Mouse (Mus musculus) neural tube, embryonic 15.5 days (tissue): Measurements from ENCODE around the gene Inca1. TPM values are rescaled to one million over a fixed set of nuclear protein-coding genes. Genes with fewer than 3 reads are reported as not detected.

ENCODE experiments used
- ATAC-seq: fragments of 200-750 bp; cut with Nextera tagmentation; 2 replicates; pipeline ENCODE4 v1.8.0; 2017; ENCODE audit warnings: mild to moderate bottlenecking, moderate TSS enrichment, moderate library complexity; ENCODE audit not compliant: low FRiP score
- H3K27ac ChIP-seq: fragments of 300-500 bp; sonication (generic); replicated peaks from 2 replicates; pipeline ENCODE4 v1.5.1; 2015; ENCODE audit warnings: mild to moderate bottlenecking, inconsistent platforms
- H3K27me3 ChIP-seq: fragments of 300-500 bp; sonication (generic); replicated peaks from 2 replicates; pipeline ENCODE4 v1.6.1; 2015; ENCODE audit warnings: inconsistent platforms
- H3K36me3 ChIP-seq: fragments of 300-500 bp; sonication (generic); 2 replicates; pipeline ENCODE4 v1.6.1; 2015; ENCODE audit warnings: inconsistent platforms
- H3K4me1 ChIP-seq: fragments of 300-500 bp; sonication (generic); 2 replicates; pipeline ENCODE4 v1.6.1; 2015; ENCODE audit warnings: inconsistent platforms
- H3K4me2 ChIP-seq: fragments of 300-500 bp; sonication (generic); 2 replicates; pipeline ENCODE4 v1.6.1; 2015; ENCODE audit warnings: inconsistent platforms, mild to moderate bottlenecking, moderate library complexity
- H3K4me3 ChIP-seq: fragments of 300-500 bp; sonication (generic); replicated peaks from 2 replicates; pipeline ENCODE4 v1.5.1; 2015; ENCODE audit warnings: mild to moderate bottlenecking, inconsistent platforms
- H3K9ac ChIP-seq: fragments of 300-500 bp; sonication (generic); replicated peaks from 2 replicates; pipeline ENCODE4 v1.6.1; 2015; ENCODE audit warnings: mild to moderate bottlenecking, inconsistent platforms
- H3K9me3 ChIP-seq: fragments of 300-500 bp; sonication (generic); replicated peaks from 2 replicates; pipeline ENCODE4 v1.6.1; 2016; ENCODE audit warnings: inconsistent platforms
- WGBS: fragments of 180-500 bp; shearing (Covaris S2); methylation state at CpG from one replicate; pipeline ENCODE4 v1.1.7; 2015; ENCODE audit warnings: mixed read lengths; 5-methylcytosine and 5-hydroxymethylcytosine counted together
- polyA plus RNA-seq: library from polyadenylated mRNA; unstranded; fragments of >200 nt; fragmentation: Nextera tagmentation; extraction: Ambion mirVana; gene quantifications from 2 replicates; pipeline ENCODE4 v1.2.1, GENCODE M21; 2015

Inca1 gene
- polyA plus RNA-seq, 1 experiment from 2014 or later = 1.4 TPM

DNA sequence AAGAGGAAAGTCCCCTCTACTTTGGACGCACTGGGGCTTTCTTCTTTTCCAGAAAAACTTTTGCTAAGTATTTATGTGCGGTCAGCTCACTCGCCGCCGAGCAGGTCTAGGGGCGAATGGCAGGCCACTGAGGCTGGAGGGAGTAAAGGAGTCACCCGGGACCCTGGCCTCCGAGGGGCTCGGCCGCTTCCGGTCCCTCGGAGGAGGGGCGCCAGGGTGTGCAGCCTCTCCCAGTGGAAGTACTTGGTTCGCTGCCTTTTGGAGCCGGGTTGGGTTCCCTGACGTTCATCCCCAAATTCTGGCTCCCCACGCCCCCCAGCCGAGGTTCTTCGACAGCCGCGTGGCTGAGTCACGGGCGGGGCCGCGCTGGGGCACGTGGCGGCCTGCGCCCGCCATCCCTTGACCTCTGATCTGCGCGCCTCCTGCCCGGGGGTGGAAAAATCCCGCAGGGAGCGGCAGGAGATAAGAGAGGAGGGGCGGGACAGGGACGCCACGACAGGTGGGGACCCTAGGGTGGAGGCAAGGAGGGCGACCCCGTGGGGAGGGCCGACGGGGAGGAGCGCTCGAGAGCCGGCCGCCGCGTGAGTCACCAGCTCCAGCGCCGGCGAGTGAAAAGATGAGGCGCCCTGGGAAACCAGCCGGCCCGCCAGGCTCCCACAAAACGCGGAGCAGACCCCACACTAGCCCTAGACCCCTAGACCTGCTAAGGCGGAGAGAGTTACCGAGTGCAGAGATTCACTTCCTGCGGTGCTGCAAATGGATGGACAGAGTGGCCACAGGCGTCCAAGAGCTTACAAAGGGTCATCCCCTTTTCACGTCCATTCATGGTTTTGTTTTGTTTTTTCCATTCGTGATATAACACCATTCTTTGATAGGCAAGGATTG, 44.1 kb downstream of the Inca1 start:
- Histone ChIP-seq H3K27ac (peak overlapping the region; percentile 95), H3K4me1 (peaks cover 49% of the 10 kb centered on the region), H3K4me2 (peak overlapping the region; percentile 91), H3K27me3 (no peaks in the 10 kb centered on the region), H3K9ac (peak overlapping the region; percentile 86), H3K9me3 (no peaks in the 10 kb centered on the region), H3K36me3 (peaks cover 12% of the 10 kb centered on the region), H3K4me3 (peak overlapping the region; percentile 69)
- under 1% methylated on average over 61 of the region's 61 CpGs for WGBS
- no peak for ATAC-seq

DNA sequence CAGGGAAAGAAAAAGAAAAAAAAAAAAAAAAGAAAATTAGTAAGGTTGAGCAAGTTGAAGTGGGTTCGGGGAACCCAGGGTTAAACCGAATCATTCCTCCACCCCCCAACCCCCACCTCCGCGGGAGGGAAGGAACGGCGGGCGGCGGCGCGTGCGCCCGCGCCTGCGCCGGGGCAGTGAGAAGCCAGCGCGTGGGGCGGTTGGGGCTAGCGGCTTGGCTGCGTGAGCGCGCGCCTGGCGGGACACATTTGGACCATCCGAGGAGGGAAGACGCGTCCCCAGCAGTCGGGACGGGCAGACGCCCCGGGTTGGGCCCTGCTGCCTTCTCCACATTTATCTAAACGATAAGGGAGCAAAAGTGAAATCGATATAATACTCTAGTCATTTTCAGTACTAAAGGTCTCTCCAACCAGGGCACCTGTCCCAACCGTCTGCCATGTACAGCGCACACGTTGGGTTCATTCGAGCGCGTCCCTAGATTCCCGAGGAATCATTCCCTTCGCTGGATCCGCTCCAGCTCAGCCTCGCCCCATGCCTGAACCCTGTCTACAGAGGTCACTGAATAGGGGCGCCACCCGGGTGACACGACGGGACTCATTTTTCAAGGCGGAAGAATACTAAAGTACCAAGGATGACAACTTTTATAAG, 44.9 kb downstream of the Inca1 start:
- peak overlapping the region; percentile 86 for H3K9ac ChIP-seq
- peak overlapping the region; percentile 69 for H3K4me3 ChIP-seq
- H3K36me3 ChIP-seq = peaks cover 20% of the 10 kb centered on the region
- peak; percentile 65 for ATAC-seq
- H3K9me3 ChIP-seq = no peaks in the 10 kb centered on the region
- peak overlapping the region; percentile 91 for H3K4me2 ChIP-seq
- under 1% methylated on average over 48 of the region's 48 CpGs for WGBS
- peak overlapping the region; percentile 95 for H3K27ac ChIP-seq
- H3K27me3 ChIP-seq = no peaks in the 10 kb centered on the region
- peaks cover 54% of the 10 kb centered on the region for H3K4me1 ChIP-seq

DNA sequence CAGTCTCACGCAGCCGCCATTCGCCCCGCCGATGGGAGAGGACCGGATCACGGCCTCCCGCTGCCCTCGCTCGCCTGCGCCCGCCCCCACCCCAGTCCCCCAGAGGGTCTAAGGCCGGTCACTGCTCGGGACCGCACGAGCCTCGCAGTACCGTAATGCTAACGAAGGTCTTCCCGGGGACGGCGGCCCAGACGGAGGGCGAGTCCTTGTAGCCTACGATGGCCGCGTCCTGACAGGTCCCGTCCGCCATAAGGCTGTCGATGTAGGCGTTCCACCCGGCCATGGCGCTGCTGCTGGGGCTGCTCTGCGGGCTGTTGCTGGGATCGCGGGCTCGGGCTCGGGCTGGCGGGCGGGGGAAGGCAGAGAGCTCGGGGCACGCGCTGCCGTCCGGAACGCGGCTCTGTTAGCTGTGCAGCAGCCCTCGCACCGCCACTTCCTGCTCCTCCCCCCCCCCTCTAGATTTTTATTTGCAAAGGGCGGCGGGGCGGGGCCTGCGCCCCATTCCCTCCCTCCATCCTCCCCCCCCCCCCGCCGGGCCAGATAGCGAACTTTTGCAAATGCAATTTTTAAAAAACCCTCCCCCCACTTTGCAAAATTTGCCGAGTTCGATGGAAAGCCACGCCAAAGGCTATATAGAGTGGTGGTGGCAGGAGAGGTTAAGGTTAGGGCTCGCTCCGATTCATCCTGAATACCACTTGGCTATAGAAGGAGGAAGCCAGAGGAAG, 45.6 kb downstream of the Inca1 start, which contains the start of gene Pfn1:
Gene Pfn1, minus strand, starts transcription at position 447 of the 725 bp plus-strand sequence.
- no peaks in the 10 kb centered on the region for H3K27me3 ChIP-seq
- WGBS = under 1% methylated on average over 48 of the region's 61 CpGs
- H3K4me1 ChIP-seq = peaks cover 60% of the 10 kb centered on the region

GRCm38 (mm10) chr11:70653345-70654197, 46.4 kb downstream of the Inca1 start:
- peaks cover 35% of the 10 kb centered on the region for H3K36me3 ChIP-seq
- H3K4me1 ChIP-seq = peaks cover 68% of the 10 kb centered on the region
- peak; percentile 67 for ATAC-seq
- peak overlapping the region; percentile 91 for H3K4me2 ChIP-seq
- H3K4me3 ChIP-seq = peak overlapping the region; percentile 69
- H3K9me3 ChIP-seq = no peaks in the 10 kb centered on the region
- no peaks in the 10 kb centered on the region for H3K27me3 ChIP-seq
- peak overlapping the region; percentile 86 for H3K9ac ChIP-seq
- H3K27ac ChIP-seq = peak overlapping the region; percentile 95
- 1% methylated on average over 56 of the region's 63 CpGs for WGBS

More for the DNA sequence above, 45.6 kb downstream of the Inca1 start, which contains the start of gene Pfn1:
- Histone ChIP-seq H3K9me3 (no peaks in the 10 kb centered on the region), H3K36me3 (peaks cover 27% of the 10 kb centered on the region), H3K27ac (peak within 1 kb of the TSS; percentile 95), H3K9ac (peak within 1 kb of the TSS; percentile 86), H3K4me3 (peak within 1 kb of the TSS; percentile 69), H3K4me2 (peak within 1 kb of the TSS; percentile 91)
- peak; percentile 76 for ATAC-seq

GRCm38 (mm10) chr11:70652884-70653344, 47.0 kb downstream of the Inca1 start:
- H3K9me3 ChIP-seq = no peaks in the 10 kb centered on the region
- peaks cover 35% of the 10 kb centered on the region for H3K36me3 ChIP-seq
- H3K4me2 ChIP-seq = peak overlapping the region; percentile 91
- 64% methylated on average over 6 of the region's 6 CpGs for WGBS
- peak overlapping the region; percentile 86 for H3K9ac ChIP-seq
- peaks cover 74% of the 10 kb centered on the region for H3K4me1 ChIP-seq
- peak overlapping the region; percentile 95 for H3K27ac ChIP-seq
- H3K4me3 ChIP-seq = peak overlapping the region; percentile 69
- no peaks in the 10 kb centered on the region for H3K27me3 ChIP-seq
- ATAC-seq = no peak

DNA sequence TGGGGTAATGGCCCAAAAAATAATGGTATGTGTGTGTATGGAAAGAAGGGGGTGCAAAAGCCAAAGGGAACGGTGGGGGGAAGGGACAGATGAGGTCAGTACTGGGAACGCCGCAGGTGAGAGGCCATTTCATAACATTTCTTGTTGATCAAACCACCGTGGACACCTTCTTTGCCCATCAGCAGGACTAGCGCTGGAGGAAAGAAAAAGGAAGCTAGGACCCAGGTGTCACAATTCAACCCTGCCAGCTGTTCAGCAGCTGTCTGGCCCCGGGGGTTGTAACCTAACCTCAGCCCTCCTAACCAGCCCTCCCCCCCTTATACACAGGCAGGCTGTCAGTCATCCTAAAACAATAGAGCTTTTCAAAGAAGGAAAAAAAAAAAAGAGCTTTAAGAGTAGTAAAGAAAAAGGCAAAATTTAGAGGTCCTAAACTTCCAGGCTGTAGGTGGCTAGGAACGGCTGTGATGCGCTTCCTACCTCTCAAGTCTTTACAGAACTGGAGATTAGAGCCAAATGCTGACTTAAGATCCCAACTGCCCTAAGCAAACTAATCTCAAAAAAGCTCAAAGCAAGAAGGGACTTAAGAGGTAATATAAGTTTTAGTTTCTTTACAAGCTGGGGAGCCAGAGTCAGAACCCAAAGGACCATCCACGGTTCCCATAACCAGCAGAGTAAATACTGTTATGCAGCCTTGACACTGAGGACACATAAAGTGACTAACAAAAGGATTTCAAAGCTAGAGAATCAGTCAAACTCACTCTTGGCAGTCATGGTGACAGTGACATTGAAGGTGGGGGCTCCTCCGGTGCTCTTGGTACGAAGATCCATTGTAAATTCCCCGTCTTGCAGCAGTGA, 47.7 kb downstream of the Inca1 start:
- Histone ChIP-seq H3K9ac (peak overlapping the region; percentile 86), H3K36me3 (peaks cover 35% of the 10 kb centered on the region), H3K4me3 (peak overlapping the region; percentile 69), H3K4me1 (peaks cover 78% of the 10 kb centered on the region), H3K4me2 (peak overlapping the region; percentile 91), H3K27me3 (no peaks in the 10 kb centered on the region), H3K27ac (no peak overlapping the region), H3K9me3 (no peaks in the 10 kb centered on the region)
- ATAC-seq = no peak
- WGBS = 69% methylated on average over 12 of the region's 12 CpGs

- no peaks in the 10 kb centered on the region for H3K9me3 ChIP-seq
- H3K4me3 ChIP-seq = no peak overlapping the region
- H3K4me2 ChIP-seq = no peak overlapping the region
- no peak overlapping the region for H3K27ac ChIP-seq
- no peaks in the 10 kb centered on the region for H3K27me3 ChIP-seq
- H3K9ac ChIP-seq = no peak overlapping the region
- 84% methylated on average over 2 of the region's 2 CpGs for WGBS
- no peak for ATAC-seq
- peaks cover 35% of the 10 kb centered on the region for H3K36me3 ChIP-seq
- H3K4me1 ChIP-seq = peaks cover 72% of the 10 kb centered on the region
These were observed 48.6 kb downstream of the Inca1 start for GRCm38 (mm10) chr11:70651391-70651790.

GRCm38 (mm10) chr11:70650322-70651175, 49.4 kb downstream of the Inca1 start:
- 77% methylated on average over 12 of the region's 12 CpGs for WGBS
- Histone ChIP-seq H3K27ac (no peak overlapping the region), H3K4me2 (no peak overlapping the region), H3K36me3 (peaks cover 35% of the 10 kb centered on the region), H3K4me3 (no peak overlapping the region), H3K9ac (0 out of 2 replicates have a peak overlapping the region, but pooled peaks have one; percentile 0), H3K4me1 (peaks cover 72% of the 10 kb centered on the region), H3K9me3 (no peaks in the 10 kb centered on the region), H3K27me3 (no peaks in the 10 kb centered on the region)
- no peak for ATAC-seq

DNA sequence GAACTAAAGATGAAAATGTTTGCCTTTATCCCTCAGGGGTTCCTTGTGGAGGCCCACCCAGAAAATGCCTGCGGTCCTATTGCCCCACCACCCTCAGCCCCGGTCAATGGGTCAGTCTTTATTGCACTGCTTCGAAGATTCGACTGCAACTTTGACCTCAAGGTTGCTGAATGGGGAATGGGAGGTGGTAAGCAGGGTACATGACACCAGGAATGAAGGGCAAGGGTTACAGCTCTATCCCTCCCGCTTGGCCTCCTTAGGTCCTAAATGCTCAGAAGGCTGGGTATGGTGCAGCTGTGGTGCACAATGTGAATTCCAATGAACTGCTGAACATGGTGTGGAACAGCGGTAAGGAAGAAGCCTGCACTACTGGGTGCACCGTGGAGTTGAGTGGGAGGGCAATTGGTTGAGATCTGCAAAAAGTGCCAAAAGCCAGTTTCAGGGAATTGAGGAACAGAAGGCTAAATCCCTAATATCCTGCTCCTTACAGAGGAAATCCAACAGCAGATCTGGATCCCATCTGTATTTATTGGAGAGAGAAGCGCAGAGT, 50.7 kb downstream of the Inca1 start:
- no peak overlapping the region for H3K9ac ChIP-seq
- no peak for ATAC-seq
- 87% methylated on average over 8 of the region's 8 CpGs for WGBS
- H3K4me1 ChIP-seq = peaks cover 77% of the 10 kb centered on the region
- no peaks in the 10 kb centered on the region for H3K27me3 ChIP-seq
- no peaks in the 10 kb centered on the region for H3K9me3 ChIP-seq
- peaks cover 47% of the 10 kb centered on the region for H3K36me3 ChIP-seq
- 0 out of 2 replicates have a peak overlapping the region, but pooled peaks have one; percentile 18 for H3K27ac ChIP-seq
- peak overlapping the region; percentile 100 for H3K4me2 ChIP-seq
- no peak overlapping the region for H3K4me3 ChIP-seq
